Mouse (Mus musculus) CH12.LX (cell line): Measurements from ENCODE around the gene Sf1. TPM values are rescaled to one million over a fixed set of nuclear protein-coding genes. Genes with fewer than 3 reads are reported as not detected.

Experiments used
- DNase-seq: peaks from one replicate; pipeline ENCODE4 v3.0.0-alpha.2; 2013; ENCODE audit errors: extremely low read depth
- H3K27ac ChIP-seq: 2 replicates; pipeline ENCODE4 v1.5.1; 2012; ENCODE audit warnings: low read depth, mild to moderate bottlenecking, control low read depth, moderate library complexity; ENCODE audit not compliant: insufficient read depth
- H3K27me3 ChIP-seq: replicated peaks from 2 replicates; pipeline ENCODE3; 2012; ENCODE audit warnings: inconsistent platforms
- H3K36me3 ChIP-seq, 2 experiments: replicated peaks in 1 of 2; 2 replicates each; pipeline versions ENCODE3 to v1.6.1; 2012; ENCODE audit warnings: inconsistent platforms in 1 of 2, low read length in 1 of 2, mild to moderate bottlenecking in 1 of 2, mixed read lengths in 1 of 2, moderate library complexity in 1 of 2; ENCODE audit not compliant: control insufficient read depth in 1 of 2, insufficient read depth in 1 of 2
- H3K4me1 ChIP-seq, 2 experiments: 2 replicates each; pipeline ENCODE4 v1.6.1; 2012; ENCODE audit warnings: inconsistent platforms in 1 of 2, moderate library complexity in 1 of 2; ENCODE audit not compliant: insufficient read depth in 2 of 2, control insufficient read depth in 1 of 2
- H3K4me2 ChIP-seq: 2 replicates; pipeline ENCODE4 v1.6.1; 2012; ENCODE audit warnings: low read depth, mild to moderate bottlenecking, control low read depth; ENCODE audit not compliant: poor library complexity, insufficient read depth, severe bottlenecking
- H3K4me3 ChIP-seq, 3 experiments: fragments of 150-350 bp in 1 of 3; sonication (generic) in 1 of 3; replicated peaks in 1 of 3; 2 replicates each; pipeline versions ENCODE3 to v1.5.1; 2011 to 2012; ENCODE audit warnings: low read depth in 2 of 3, low read length in 2 of 3, mild to moderate bottlenecking in 2 of 3, moderate library complexity in 2 of 3, control low read depth in 1 of 3, improper control_type of control experiment in 1 of 3, inconsistent platforms in 1 of 3, mixed read lengths in 1 of 3; ENCODE audit not compliant: poor library complexity in 1 of 3
- H3K79me2 ChIP-seq: replicated peaks from 2 replicates; pipeline ENCODE4 v1.6.1; 2012; ENCODE audit warnings: mild to moderate bottlenecking, moderate library complexity; ENCODE audit not compliant: control insufficient read depth, poor library complexity, insufficient read depth, severe bottlenecking; ENCODE audit errors: extremely low read depth
- H3K9ac ChIP-seq: 2 replicates; pipeline ENCODE4 v1.6.1; 2012; ENCODE audit warnings: low read depth, mild to moderate bottlenecking, control low read depth, moderate library complexity; ENCODE audit not compliant: insufficient read depth
- H3K9me3 ChIP-seq: replicated peaks from 2 replicates; pipeline ENCODE3; 2012; ENCODE audit warnings: low read length, inconsistent platforms, mixed read lengths
- BHLHE40 ChIP-seq: IDR thresholded peaks from 2 replicates; pipeline ENCODE4 v1.6.1; 2011; ENCODE audit warnings: mild to moderate bottlenecking, low read depth, low read length, improper control_type of control experiment
- CHD1 ChIP-seq: IDR thresholded peaks from 2 replicates; pipeline ENCODE4 v1.6.1; 2012; ENCODE audit warnings: low read depth, low read length, improper control_type of control experiment, inconsistent platforms
- E2F4 ChIP-seq: IDR thresholded peaks from 2 replicates; pipeline ENCODE4 v1.6.1; 2011; ENCODE audit warnings: low read depth, low read length, improper control_type of control experiment; ENCODE audit not compliant: insufficient replicate concordance
- ELF1 ChIP-seq: IDR thresholded peaks from 2 replicates; pipeline ENCODE4 v1.6.1; 2014; ENCODE audit warnings: low read depth, mild to moderate bottlenecking, inconsistent platforms, low read length, improper control_type of control experiment
- EP300 ChIP-seq: IDR thresholded peaks from 2 replicates; pipeline ENCODE4 v1.6.1; 2011; ENCODE audit warnings: low read length, improper control_type of control experiment
- ETS1 ChIP-seq: conservative IDR thresholded peaks from 2 replicates; pipeline ENCODE4 v1.6.1; 2012; ENCODE audit warnings: low read depth, mild to moderate bottlenecking, inconsistent platforms, low read length, improper control_type of control experiment, moderate library complexity
- GABPA ChIP-seq: IDR thresholded peaks from 2 replicates; pipeline ENCODE4 v1.6.1; 2012; ENCODE audit warnings: low read depth, low read length, improper control_type of control experiment, inconsistent platforms; ENCODE audit not compliant: insufficient replicate concordance
- IRF4 ChIP-seq: IDR thresholded peaks from 2 replicates; pipeline ENCODE4 v1.6.1; 2014; ENCODE audit warnings: low read depth, mild to moderate bottlenecking, inconsistent platforms, low read length, improper control_type of control experiment
- JUN ChIP-seq: IDR thresholded peaks from 2 replicates; pipeline ENCODE4 v1.6.1; 2011; ENCODE audit warnings: low read depth, mild to moderate bottlenecking, low read length, improper control_type of control experiment, moderate library complexity; ENCODE audit not compliant: insufficient read depth
- KAT2A ChIP-seq: IDR thresholded peaks from 2 replicates; pipeline ENCODE4 v1.6.1; 2012; ENCODE audit warnings: low read length, improper control_type of control experiment, inconsistent platforms; ENCODE audit not compliant: insufficient replicate concordance
- MAFK ChIP-seq: IDR thresholded peaks from 2 replicates; pipeline ENCODE4 v1.6.1; 2011; ENCODE audit warnings: low read length, improper control_type of control experiment; ENCODE audit not compliant: insufficient replicate concordance
- MAX ChIP-seq: IDR thresholded peaks from 2 replicates; pipeline ENCODE4 v1.6.1; 2011; ENCODE audit warnings: low read length, improper control_type of control experiment
- MEF2A ChIP-seq: IDR thresholded peaks from 2 replicates; pipeline ENCODE4 v1.6.1; 2014; ENCODE audit warnings: low read depth, mild to moderate bottlenecking, inconsistent platforms, low read length, improper control_type of control experiment, borderline replicate concordance
- MXI1 ChIP-seq: IDR thresholded peaks from 2 replicates; pipeline ENCODE4 v1.6.1; 2011; ENCODE audit warnings: mild to moderate bottlenecking, low read depth, low read length, improper control_type of control experiment
- MYC ChIP-seq: IDR thresholded peaks from 2 replicates; pipeline ENCODE4 v1.6.1; 2011; ENCODE audit warnings: low read depth, mild to moderate bottlenecking, improper control_type of control experiment, low read length
- NELFE ChIP-seq: IDR thresholded peaks from 2 replicates; pipeline ENCODE4 v1.6.1; 2011; ENCODE audit warnings: low read depth, low read length, improper control_type of control experiment
- NRF1 ChIP-seq: IDR thresholded peaks from 2 replicates; pipeline ENCODE4 v1.6.1; 2014; ENCODE audit warnings: low read depth, mild to moderate bottlenecking, inconsistent platforms, low read length, improper control_type of control experiment, moderate library complexity
- PAX5 ChIP-seq: IDR thresholded peaks from 2 replicates; pipeline ENCODE4 v1.6.1; 2012; ENCODE audit warnings: low read length, inconsistent platforms, mixed read lengths
- POLR2AphosphoS2 ChIP-seq: IDR thresholded peaks from 2 replicates; pipeline ENCODE4 v1.6.1; 2011; ENCODE audit warnings: low read depth, low read length, improper control_type of control experiment
- RCOR1 ChIP-seq: conservative IDR thresholded peaks from 2 replicates; pipeline ENCODE4 v1.6.1; 2012; ENCODE audit warnings: low read depth, mild to moderate bottlenecking, inconsistent platforms, low read length, improper control_type of control experiment
- SIN3A ChIP-seq: IDR thresholded peaks from 2 replicates; pipeline ENCODE4 v1.6.1; 2012; ENCODE audit warnings: low read length, improper control_type of control experiment, inconsistent platforms
- SMC3 ChIP-seq: IDR thresholded peaks from 2 replicates; pipeline ENCODE4 v1.6.1; 2011; ENCODE audit warnings: low read depth, low read length, improper control_type of control experiment
- TBP ChIP-seq: conservative IDR thresholded peaks from 2 replicates; pipeline ENCODE4 v1.6.1; 2011; ENCODE audit warnings: low read depth, low read length, improper control_type of control experiment
- TCF12 ChIP-seq: IDR thresholded peaks from 2 replicates; pipeline ENCODE4 v1.6.1; 2014; ENCODE audit warnings: low read depth, mild to moderate bottlenecking, inconsistent platforms, low read length, improper control_type of control experiment
- UBTF ChIP-seq: IDR thresholded peaks from 2 replicates; pipeline ENCODE4 v1.6.1; 2012; ENCODE audit warnings: low read depth, mild to moderate bottlenecking, inconsistent platforms, low read length, improper control_type of control experiment, moderate library complexity
- USF1 ChIP-seq: IDR thresholded peaks from 2 replicates; pipeline ENCODE4 v1.6.1; 2014; ENCODE audit warnings: low read depth, mild to moderate bottlenecking, inconsistent platforms, low read length, improper control_type of control experiment
- USF2 ChIP-seq: conservative IDR thresholded peaks from 2 replicates; pipeline ENCODE4 v1.6.1; 2011; ENCODE audit warnings: low read depth, low read length, improper control_type of control experiment
- ZC3H11A ChIP-seq: IDR thresholded peaks from 2 replicates; pipeline ENCODE4 v1.6.1; 2012; ENCODE audit warnings: low read depth, mild to moderate bottlenecking, inconsistent platforms, low read length, improper control_type of control experiment
- ZKSCAN1 ChIP-seq: IDR thresholded peaks from 2 replicates; pipeline ENCODE4 v1.6.1; 2012; ENCODE audit warnings: low read depth, inconsistent platforms, low read length, improper control_type of control experiment, borderline replicate concordance
- ZMIZ1 ChIP-seq: IDR thresholded peaks from 2 replicates; pipeline ENCODE4 v1.6.1; 2012; ENCODE audit warnings: low read depth, mild to moderate bottlenecking, inconsistent platforms, low read length, improper control_type of control experiment
- ZNF384 ChIP-seq: IDR thresholded peaks from 2 replicates; pipeline ENCODE4 v1.6.1; 2012; ENCODE audit warnings: low read depth, low read length, improper control_type of control experiment, inconsistent platforms
- dilution Hi-C: fragments of 300-500 bp; cut with MboI; formaldehyde crosslinking; loops from 2 replicates; pipeline ENCODE4 v1.14.3; 2020; ENCODE audit warnings: low sequenced_read_pairs; ENCODE audit not compliant: extremely low pct_unique_long_range_greater_than_20kb, extremely low pct_ligation_motif_present
- in situ Hi-C: fragments of 300-500 bp; cut with MboI; formaldehyde crosslinking; loops from 3 replicates; pipeline ENCODE4 v1.14.3; 2019; ENCODE audit warnings: low sequenced_read_pairs, low pct_ligation_motif_present, low pct_unique_long_range_greater_than_20kb, mixed read lengths
- polyA plus RNA-seq: library from polyadenylated mRNA; unstranded; fragments of >175 nt; gene quantifications from 2 replicates; pipeline ENCODE4 v1.2.1, GENCODE M21; 2012; ENCODE audit warnings: low read depth; ENCODE audit not compliant: insufficient read length
- total RNA-seq, 2 experiments: library from RNA; depleted of rRNA; stranded (reverse); fragments of 300-350 nt in 1 of 2; fragments of >200 nt in 1 of 2; gene quantifications; 2 replicates each; pipeline ENCODE4 v1.2.3; 2012 to 2014

The Sf1 gene
- total and polyA plus RNA-seq, 3 experiments: 54.5 to 251 (median 70.4) TPM

- TF ChIP-seq POLR2AphosphoS2: no peak; the same call in 1 of the 2 replicates
- TF ChIP-seq UBTF: no peak; the same call in 1 of the 2 replicates
- no peak for TF ChIP-seq TBP
- no peak for TF ChIP-seq JUN
- peak; percentile 48 for TF ChIP-seq SMC3
- TF ChIP-seq RCOR1: no peak
- TF ChIP-seq ZC3H11A: no peak
- TF ChIP-seq IRF4: peak; percentile 81
- TF ChIP-seq ETS1: no peak
- no peak for TF ChIP-seq GABPA
- TF ChIP-seq EP300: peak; percentile 41; the same call in 1 of the 2 replicates
Observed at GRCm38 (mm10) chr19:6339890-6340504, 23.5 kb upstream of the Sf1 start (continued).

DNA sequence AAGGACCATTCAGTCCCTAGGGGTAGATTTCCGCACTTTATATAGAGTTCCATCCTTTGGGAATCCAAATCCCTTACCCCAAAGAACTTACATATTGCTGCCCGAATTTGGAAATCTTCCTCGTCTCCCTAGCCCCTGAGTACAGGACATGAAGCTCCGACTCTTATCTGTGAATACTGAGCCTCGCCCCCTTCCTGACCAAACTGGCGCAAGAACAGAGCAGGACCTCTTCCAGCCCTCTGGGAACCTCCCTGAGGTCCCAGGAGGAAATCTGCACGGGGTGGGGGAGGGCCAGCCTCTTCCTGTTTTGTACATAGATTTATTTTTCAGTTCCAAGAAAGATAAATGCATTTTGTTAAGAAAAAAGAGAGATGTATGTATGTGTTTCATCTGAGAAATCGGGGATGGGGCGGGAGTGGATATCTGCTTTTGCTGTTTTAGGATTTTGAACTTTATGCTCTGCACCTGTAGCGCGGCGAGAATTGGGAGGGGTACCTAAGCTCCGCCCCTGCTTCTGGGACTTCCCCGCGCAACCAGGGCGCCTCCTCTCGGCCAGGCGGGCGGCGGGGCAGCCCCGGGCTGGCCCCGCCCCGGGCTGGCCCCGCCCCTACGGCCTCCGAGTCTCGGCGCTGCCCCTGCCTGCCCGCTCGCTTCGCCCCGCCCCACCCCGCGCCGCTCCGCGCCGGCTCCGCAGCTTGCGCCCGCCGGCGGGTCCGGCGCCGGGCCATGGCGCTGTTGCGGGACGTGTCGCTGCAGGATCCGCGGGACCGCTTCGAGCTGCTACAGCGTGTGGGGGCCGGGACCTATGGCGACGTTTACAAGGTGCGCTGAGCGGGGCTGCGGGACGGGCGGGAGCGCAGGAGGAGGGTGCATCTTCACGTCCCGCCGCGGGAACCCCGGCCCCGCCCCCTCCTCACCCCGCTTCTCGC, 22.7 kb upstream of the Sf1 start, which contains the start of gene Map4k2:
TSS of gene Map4k2 (plus strand) at position 612 of the 929 bp plus-strand sequence.
- Histone ChIP-seq H3K79me2 (peaks cover 25% of the 10 kb centered on the region), H3K9me3 (no peaks in the 10 kb centered on the region), H3K4me2 (peak within 1 kb of the TSS; percentile 90), H3K36me3 (peaks cover 55 to 69% of the 10 kb centered on the region in 2 experiments), H3K4me1 (peaks cover 37 to 72% of the 10 kb centered on the region in 2 experiments), H3K9ac (peak within 1 kb of the TSS; percentile 81), H3K27me3 (no peaks in the 10 kb centered on the region), H3K27ac (peak within 1 kb of the TSS; percentile 99), H3K4me3 (peak within 1 kb of the TSS; percentile 75 to 96 (median 90))
- in situ Hi-C loops (no loop called here), dilution Hi-C loops (no loop called here)
- peak; percentile 90 for DNase-seq
- TF ChIP-seq MEF2A (no peak), ELF1 (peak; percentile 76), ZC3H11A (no peak), RCOR1 (0 out of 2 replicates have a peak, but pooled peaks have one; percentile 55), PAX5 (no peak), UBTF (no peak), TCF12 (peak; percentile 81), MAX (no peak), NRF1 (peak; percentile 55), ZNF384 (no peak), ZKSCAN1 (no peak), CHD1 (no peak), MAFK (no peak), ETS1 (peak; percentile 75), KAT2A (0 out of 2 replicates have a peak, but pooled peaks have one; percentile 58), MXI1 (peak; percentile 15; the same call in 1 of the 2 replicates), TBP (no peak), E2F4 (no peak), MYC (0 out of 2 replicates have a peak, but pooled peaks have one; percentile 22), ZMIZ1 (no peak), BHLHE40 (peak; percentile 74), POLR2AphosphoS2 (peak; percentile 36; the same call in 1 of the 2 replicates), SMC3 (no peak), USF1 (no peak), IRF4 (peak; percentile 75), SIN3A (peak; percentile 14), USF2 (no peak), NELFE (peak; percentile 50)
